ENCODE assay signal across 8 mouse cellular contexts in the genomic region with DNA sequence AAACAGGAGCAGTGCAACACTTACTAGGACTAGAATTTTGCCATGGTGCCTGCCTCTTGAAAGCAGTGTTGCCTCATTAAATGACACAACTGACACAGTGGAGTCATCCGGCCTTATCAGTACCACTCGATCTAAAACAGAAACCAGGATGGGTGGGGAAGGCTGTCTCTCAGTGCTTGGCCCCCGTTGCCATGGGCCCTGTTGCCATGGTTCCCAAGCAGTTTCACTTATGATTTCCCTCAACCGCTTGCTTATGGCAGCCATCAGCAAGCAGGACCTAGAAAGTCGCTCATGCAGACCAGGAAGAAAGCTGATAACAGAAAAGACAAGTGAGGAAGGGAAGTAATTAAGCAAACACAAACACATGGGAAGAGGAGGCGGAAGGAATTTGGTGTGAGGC. TPM values are rescaled to one million over a fixed set of nuclear protein-coding genes. Genes with fewer than 3 reads are reported as not detected.
A peak's percentile ranks its signal among the peaks of the same experiment; 100 is the strongest.
DNase-seq lines count a peak whose midpoint lies in the region; ATAC-seq lines count a peak whose summit lies in the region.

No protein-coding gene starts in this region.

- H3K4me3 ChIP-seq in intestine, embryonic 16.5 days (ENCODE audit: low read length): no peak overlapping the region
- H3K4me3 ChIP-seq in intestine, embryonic 15.5 days (replicated peaks): no peak overlapping the region

- WGBS in intestine, embryonic 16.5 days: 38% methylated on average over 6 of the region's 6 CpGs
- WGBS in intestine, embryonic 15.5 days: 43% methylated on average over 6 of the region's 6 CpGs

- no peaks in the 10 kb centered on the region for H3K36me3 ChIP-seq in intestine, embryonic 16.5 days (ENCODE audit: control insufficient read depth, insufficient read depth, low read length)
- H3K36me3 ChIP-seq in intestine, embryonic 15.5 days: no peaks in the 10 kb centered on the region

- ATAC-seq in intestine, embryonic 16.5 days: peak; percentile 28; the same call in 1 of the 2 replicates
- ATAC-seq in intestine, embryonic 15.5 days: no peak

- H3K27ac ChIP-seq in intestine, embryonic 16.5 days (ENCODE audit: low read length): no peak overlapping the region
- no peak overlapping the region for H3K27ac ChIP-seq in intestine, embryonic 15.5 days

- no peak overlapping the region for H3K4me2 ChIP-seq in intestine, embryonic 16.5 days (ENCODE audit: low read depth, low read length)
- no peak overlapping the region for H3K4me2 ChIP-seq in intestine, embryonic 15.5 days (replicated peaks)

- DNase-seq in Muller cell, postnatal 12 days (ENCODE audit: inconsistent ontology term): peak; percentile 56
- peak; percentile 46 to 52 for DNase-seq in heart, adult 9 months (ENCODE audit: low spot score in 2 of 2)
- DNase-seq in lung, postnatal 25 days (ENCODE audit: low spot score): peak; percentile 81
- DNase-seq in spleen, postnatal 36 days (ENCODE audit: low spot score in 2 of 2): peak; percentile 59 to 67
- DNase-seq in gastrocnemius, postnatal 10 days: no peak
- DNase-seq in testis, postnatal 10 days (ENCODE audit: low spot score): no peak

- no peaks in the 10 kb centered on the region for H3K4me1 ChIP-seq in intestine, embryonic 16.5 days (ENCODE audit: control insufficient read depth, insufficient read depth, low read length)
- H3K4me1 ChIP-seq in intestine, embryonic 15.5 days (replicated peaks): no peaks in the 10 kb centered on the region

- H3K9me3 ChIP-seq in intestine, embryonic 16.5 days (ENCODE audit: control insufficient read depth, low read length): no peaks in the 10 kb centered on the region
- no peaks in the 10 kb centered on the region for H3K9me3 ChIP-seq in intestine, embryonic 15.5 days

- peaks cover 3% of the 10 kb centered on the region; the same call in 1 of the 2 replicates for H3K27me3 ChIP-seq in intestine, embryonic 16.5 days (replicated peaks; ENCODE audit: control insufficient read depth, insufficient read depth, low read length)
- no peaks in the 10 kb centered on the region for H3K27me3 ChIP-seq in intestine, embryonic 15.5 days (replicated peaks)

- H3K9ac ChIP-seq in intestine, embryonic 16.5 days (ENCODE audit: low read depth, low read length): no peak overlapping the region
- no peak overlapping the region for H3K9ac ChIP-seq in intestine, embryonic 15.5 days

RNA-seq across cellular contexts. Expression of gene Rtl5, which starts 39.3 kb away (rescaled TPM):
- polyA plus RNA-seq in intestine, embryonic 16.5 days (2015; fragmentation: Nextera tagmentation; extraction: Ambion mirVana): 1.0 and 1.5 TPM in 2 replicates
- polyA plus RNA-seq in intestine, embryonic 15.5 days (2015; fragmentation: Nextera tagmentation; extraction: Ambion mirVana): 1.1 and 1.3 TPM in 2 replicates
- 1 to 10 TPM; 1.9 to 3.1 TPM for total RNA-seq in gastrocnemius, postnatal 10 days (2021)

Comparison
In these comparisons a context has a peak if more than half of its experiments do, and no peak if none do; other contexts are left out.
1. DNase-seq: peak in Muller cell, postnatal 12 days (single experiment), heart, adult 9 months (2 of 2), lung, postnatal 25 days (single experiment) and spleen, postnatal 36 days (2 of 2); none in gastrocnemius, postnatal 10 days (single experiment) and testis, postnatal 10 days (single experiment).